Mouse (Mus musculus) erythroid progenitor cell, adult 5-6 weeks (primary cell): ENCODE measurements around the gene Bag5. TPM values are rescaled to one million over a fixed set of nuclear protein-coding genes. Genes with fewer than 3 reads are reported as not detected.

ENCODE experiments used
- ATAC-seq: replicated peaks from 2 replicates; pipeline ENCODE4 v1.8.0; 2016; ENCODE audit warnings: moderate number of reproducible peaks, mild to moderate bottlenecking, moderate TSS enrichment, inconsistent platforms; ENCODE audit not compliant: poor library complexity, low FRiP score, severe bottlenecking
- total RNA-seq, 2 experiments: library from RNA; stranded (forward) in 1 of 2; stranded (reverse) in 1 of 2; fragments of 150-400 nt in 1 of 2; fragments of 186-747, 209-891 nt in 1 of 2; gene quantifications; 2 replicates each; pipeline versions ENCODE4 v1.2.3 to v1.2.4; 2015 to 2017; ENCODE audit warnings: low replicate concordance in 2 of 2

Gene Bag5
- total RNA-seq, 2 experiments from 2014 or later: 1.2 to 6.3 TPM

- no peak for ATAC-seq
Measured at GRCm38 (mm10) chr12:111700920-111701458, 12.1 kb downstream of the Bag5 start.

GRCm38 (mm10) chr12:111699542-111699941 lies 13.5 kb downstream of the Bag5 start:
- no peak for ATAC-seq

GRCm38 (mm10) chr12:111698346-111698913 lies 14.6 kb downstream of the Bag5 start:
- no peak for ATAC-seq

- no peak for ATAC-seq
Measured at GRCm38 (mm10) chr12:111697708-111698107, 15.3 kb downstream of the Bag5 start.

GRCm38 (mm10) chr12:111696239-111696638 lies 16.8 kb downstream of the Bag5 start:
- ATAC-seq: peak; percentile 61

- ATAC-seq: no peak
Measured at GRCm38 (mm10) chr12:111694880-111695804, 17.9 kb downstream of the Bag5 start.

GRCm38 (mm10) chr12:111694271-111694781 lies 18.7 kb downstream of the Bag5 start:
- no peak for ATAC-seq

GRCm38 (mm10) chr12:111693341-111694270 lies 19.5 kb downstream of the Bag5 start:
- no peak for ATAC-seq

- no peak for ATAC-seq
Measured at GRCm38 (mm10) chr12:111692899-111693298, 20.2 kb downstream of the Bag5 start.

- no peak for ATAC-seq
Measured at GRCm38 (mm10) chr12:111691346-111691872, 21.6 kb downstream of the Bag5 start.

GRCm38 (mm10) chr12:111689426-111689825 lies 23.6 kb downstream of the Bag5 start:
- ATAC-seq: no peak

GRCm38 (mm10) chr12:111688069-111688428 lies 25.0 kb downstream of the Bag5 start:
- ATAC-seq: no peak

- ATAC-seq: no peak
Measured at GRCm38 (mm10) chr12:111687350-111688068, 25.5 kb downstream of the Bag5 start.

- no peak for ATAC-seq
Measured at GRCm38 (mm10) chr12:111686390-111686789, 26.7 kb downstream of the Bag5 start.

GRCm38 (mm10) chr12:111682806-111683205 lies 30.3 kb downstream of the Bag5 start:
- no peak for ATAC-seq

GRCm38 (mm10) chr12:111682003-111682402 lies 31.1 kb downstream of the Bag5 start:
- no peak for ATAC-seq

GRCm38 (mm10) chr12:111681305-111681704 lies 31.8 kb downstream of the Bag5 start:
- ATAC-seq: no peak

GRCm38 (mm10) chr12:111680661-111681060 lies 32.4 kb downstream of the Bag5 start:
- no peak for ATAC-seq

GRCm38 (mm10) chr12:111678997-111679396 lies 34.1 kb downstream of the Bag5 start:
- no peak for ATAC-seq
